Mouse (Mus musculus) right cerebral cortex, postnatal 4 days (tissue): ENCODE measurements around the gene Gm4907.
"Not testable (repeated sequence)": the region's sequence is repeated elsewhere in the genome, so short reads cannot be mapped to it uniquely, and the experiment has no call there.

ENCODE experiments used
- DNase-seq: peaks from one replicate; pipeline ENCODE4 v3.0.0-alpha.2; 2022

Gm4907 gene

GRCm38 (mm10) chrX:23882253-23882652 is at the start of gene Gm4907:
Gm4907 (plus strand) TSS chrX:23882553.
- DNase-seq = not testable (repeated sequence)

DNA sequence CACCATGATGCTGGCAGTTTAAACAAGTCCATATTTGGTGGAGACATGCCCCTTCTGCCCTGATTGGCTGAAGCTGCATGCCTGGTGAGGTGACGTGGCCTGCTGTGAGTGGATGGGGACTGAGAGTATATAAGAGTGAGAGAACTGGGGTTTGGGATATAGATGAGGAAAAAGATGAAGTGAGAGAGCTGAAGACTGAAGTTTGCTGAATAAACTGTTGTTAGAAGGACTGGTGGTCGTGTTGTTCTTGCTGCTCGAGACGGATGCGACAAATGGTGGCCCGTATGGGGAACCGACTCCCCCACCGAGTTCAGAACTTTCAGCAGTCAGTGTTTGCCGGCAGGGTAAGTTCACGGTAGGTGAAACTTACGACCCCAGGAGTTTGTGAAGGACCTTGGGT is 48.6 kb upstream of the Gm4907 start:
- DNase-seq = not testable (repeated sequence)

DNA sequence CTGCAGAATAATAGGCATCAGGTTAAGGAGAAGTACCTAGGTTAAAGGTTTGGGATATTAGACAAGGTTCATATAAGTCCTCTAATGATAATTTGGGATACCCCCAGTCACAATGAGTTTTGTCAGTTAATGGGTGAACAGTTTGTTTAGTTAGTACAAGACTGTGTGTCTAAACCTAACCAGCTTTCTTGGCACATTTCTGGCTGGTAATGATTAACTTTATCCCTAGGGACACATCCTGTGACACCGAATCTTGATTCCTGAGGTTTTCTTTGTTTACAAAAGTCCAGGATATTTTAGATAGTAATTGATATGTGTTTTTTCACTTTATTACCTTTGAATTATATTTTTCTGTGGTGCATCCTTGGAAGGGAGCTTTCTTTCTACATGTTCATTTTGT is 41.4 kb upstream of the Gm4907 start:
- no peak for DNase-seq

GRCm38 (mm10) chrX:23954161-23954560 is 71.8 kb downstream of the Gm4907 start:
- no peak for DNase-seq
